12 mouse cellular contexts compared by ENCODE assay signal in the genomic region with DNA sequence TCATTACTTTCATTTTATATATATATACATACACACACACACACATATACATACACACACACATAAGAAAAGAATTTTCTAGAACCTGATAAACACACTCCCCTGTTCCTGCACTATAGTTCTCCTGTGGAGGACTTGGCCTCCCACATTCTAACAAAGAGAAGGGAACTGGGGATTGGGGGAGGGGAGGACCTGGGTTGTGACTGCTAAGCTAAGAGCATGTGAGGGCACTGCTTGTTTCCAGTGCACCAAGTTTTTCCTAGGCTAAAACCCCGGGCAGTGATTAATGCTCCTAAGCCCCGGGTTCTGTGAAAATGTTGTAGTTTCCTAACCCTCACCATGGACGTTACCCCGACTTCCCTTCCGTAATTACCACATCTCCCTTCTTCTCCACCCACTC. TPM values are rescaled to one million over a fixed set of nuclear protein-coding genes. Genes with fewer than 3 reads are reported as not detected.
DNase-seq lines count a peak whose midpoint lies in the region; ATAC-seq and TF ChIP-seq lines count a peak whose summit lies in the region.
"Had no signal": no experiment of that assay in that cellular context is flagged by ENCODE, and none has a peak within 500 bp of the region (broad histone marks: within the 10 kb centered on the region; RNA-seq: fewer than 3 reads in every experiment).

No protein-coding gene starts in this region.

- no peaks in the 10 kb centered on the region for H3K27me3 ChIP-seq in heart, embryonic 13.5 days (replicated peaks)
- no peaks in the 10 kb centered on the region for H3K27me3 ChIP-seq in G1E (ENCODE audit: insufficient read depth, low read length)
- H3K27me3 ChIP-seq in embryonic facial prominence, embryonic 15.5 days = no peaks in the 10 kb centered on the region
- no peaks in the 10 kb centered on the region for H3K27me3 ChIP-seq in liver, embryonic 15.5 days

- H3K4me3 ChIP-seq in heart, embryonic 13.5 days = peak overlapping the region; percentile 72; the same call in 1 of the 2 replicates
- H3K4me3 ChIP-seq in G1E (ENCODE audit: low read depth, low read length) = peak overlapping the region; percentile 100
- H3K4me3 ChIP-seq in embryonic facial prominence, embryonic 15.5 days (replicated peaks) = 0 out of 2 replicates have a peak overlapping the region, but pooled peaks have one; percentile 3
- H3K4me3 ChIP-seq in liver, embryonic 15.5 days (replicated peaks) = peak overlapping the region; percentile 100

- peaks cover 23% of the 10 kb centered on the region for H3K36me3 ChIP-seq in heart, embryonic 13.5 days
- H3K36me3 ChIP-seq in G1E (replicated peaks) = peaks cover 30% of the 10 kb centered on the region
- H3K36me3 ChIP-seq in embryonic facial prominence, embryonic 15.5 days = peaks cover 21% of the 10 kb centered on the region
- peaks cover 33% of the 10 kb centered on the region for H3K36me3 ChIP-seq in liver, embryonic 15.5 days (replicated peaks)

- 0 out of 2 replicates have a peak, but pooled peaks cover 6% of the 10 kb centered on the region for H3K9me3 ChIP-seq in heart, embryonic 13.5 days
- no peaks in the 10 kb centered on the region for H3K9me3 ChIP-seq in G1E (replicated peaks)
- H3K9me3 ChIP-seq in embryonic facial prominence, embryonic 15.5 days (replicated peaks) = no peaks in the 10 kb centered on the region
- H3K9me3 ChIP-seq in liver, embryonic 15.5 days (replicated peaks) = 0 out of 2 replicates have a peak, but pooled peaks cover 4% of the 10 kb centered on the region

- no peak overlapping the region for H3K27ac ChIP-seq in heart, embryonic 13.5 days (replicated peaks)
- no peak overlapping the region for H3K27ac ChIP-seq in embryonic facial prominence, embryonic 15.5 days (replicated peaks)
- peak overlapping the region; percentile 61 for H3K27ac ChIP-seq in liver, embryonic 15.5 days (replicated peaks)

- peak overlapping the region; percentile 47; the same call in 1 of the 2 replicates for H3K9ac ChIP-seq in heart, embryonic 13.5 days
- no peak overlapping the region for H3K9ac ChIP-seq in embryonic facial prominence, embryonic 15.5 days
- peak overlapping the region; percentile 93; the same call in 1 of the 2 replicates for H3K9ac ChIP-seq in liver, embryonic 15.5 days

- TF ChIP-seq CTCF in G1E (IDR thresholded peaks at IDR 0.05; ENCODE audit: low read depth, low read length) = no peak

- DNase-seq in heart, postnatal 25 days (ENCODE audit: low spot score) = no peak
- DNase-seq in G1E (ENCODE audit: low spot score) = peak; percentile 12
- no peak for DNase-seq in left cerebral cortex, adult 11 months (ENCODE audit: low spot score)
- DNase-seq in frontal cortex, adult 2 months (ENCODE audit: extremely low spot score in 1 of 2, low spot score in 1 of 2) = no peak
- DNase-seq in gastrocnemius, postnatal 4 days (ENCODE audit: low spot score in 2 of 2) = no peak
- DNase-seq: cerebellum, adult 11-12 months; gastrocnemius, postnatal 36 days; thymus, postnatal 4 days had no signal

- ATAC-seq in heart, embryonic 13.5 days (ENCODE audit: extremely low read depth, insufficient number of reproducible peaks, low FRiP score, low TSS enrichment) = no peak
- ATAC-seq in G1E (ENCODE audit: extremely low read depth, insufficient number of reproducible peaks, low FRiP score, poor library complexity, severe bottlenecking) = no peak
- ATAC-seq in embryonic facial prominence, embryonic 15.5 days (ENCODE audit: insufficient number of reproducible peaks, low FRiP score, low TSS enrichment, low read depth) = no peak
- ATAC-seq in liver, embryonic 15.5 days (ENCODE audit: insufficient read depth) = no peak

- intact Hi-C loops in heart, postnatal 25 days (cut with DNase I) = no loop called here

- H3K4me1 ChIP-seq in heart, embryonic 13.5 days = peaks cover 19% of the 10 kb centered on the region
- peaks cover 47% of the 10 kb centered on the region for H3K4me1 ChIP-seq in G1E (ENCODE audit: insufficient read depth, low read depth, low read length)
- peaks cover 14% of the 10 kb centered on the region for H3K4me1 ChIP-seq in embryonic facial prominence, embryonic 15.5 days
- H3K4me1 ChIP-seq in liver, embryonic 15.5 days (replicated peaks) = peaks cover 33% of the 10 kb centered on the region

- WGBS in heart, embryonic 13.5 days = 88% methylated on average over 5 of the region's 5 CpGs
- WGBS in embryonic facial prominence, embryonic 15.5 days = 76% methylated on average over 5 of the region's 5 CpGs
- 55% methylated on average over 5 of the region's 5 CpGs for WGBS in liver, embryonic 15.5 days (ENCODE audit: insufficient replicate concordance)

- peak overlapping the region; percentile 84 for H3K4me2 ChIP-seq in heart, embryonic 13.5 days
- no peak overlapping the region for H3K4me2 ChIP-seq in embryonic facial prominence, embryonic 15.5 days (replicated peaks)
- H3K4me2 ChIP-seq in liver, embryonic 15.5 days = peak overlapping the region; percentile 74
- H3K4me2 ChIP-seq: midbrain, embryonic 11.5 days had no signal

RNA-seq across cellular contexts. Expression of a gene that starts 2.4 kb away (rescaled TPM):
- polyA plus RNA-seq in heart, embryonic 13.5 days (2015; fragmentation: Nextera tagmentation; extraction: Ambion mirVana) = 135 and 136 TPM in 2 replicates
- 100 to 1,000 TPM; 136 to 153 TPM for total RNA-seq in heart, postnatal 25 days (2021)
- total RNA-seq in G1E (2014; fragmentation: Nextera tagmentation) (113 and 124 TPM in 2 replicates), G1E (2017) (233 and 247 TPM in 2 replicates)
- polyA plus RNA-seq in G1E (2012) = 50.0 and 51.0 TPM in 2 replicates
- 138 and 143 TPM in 2 replicates for polyA plus RNA-seq in embryonic facial prominence, embryonic 15.5 days (2015; fragmentation: Nextera tagmentation; extraction: Ambion mirVana)
- 155 and 157 TPM in 2 replicates for polyA plus RNA-seq in liver, embryonic 15.5 days (2015; fragmentation: Nextera tagmentation; extraction: Ambion mirVana)
- 566 and 574 TPM in 2 replicates for polyA plus RNA-seq in frontal cortex, adult 2 months (2012; rRNA removed)
- total RNA-seq in gastrocnemius, postnatal 4 days (2021) = 100 to 1,000 TPM; 122 to 133 TPM

RNA-seq across cellular contexts. Expression of a gene that starts 15.9 kb away (rescaled TPM):
- 26.5 and 27.1 TPM in 2 replicates for polyA plus RNA-seq in heart, embryonic 13.5 days (2015; fragmentation: Nextera tagmentation; extraction: Ambion mirVana)
- 10 to 100 TPM; 77.0 to 87.7 TPM for total RNA-seq in heart, postnatal 25 days (2021)
- total RNA-seq in G1E (2014; fragmentation: Nextera tagmentation) (85.0 and 85.7 TPM in 2 replicates), G1E (2017) (31.0 and 37.0 TPM in 2 replicates)
- polyA plus RNA-seq in G1E (2012) = 450 and 524 TPM in 2 replicates
- 27.0 and 30.2 TPM in 2 replicates for polyA plus RNA-seq in embryonic facial prominence, embryonic 15.5 days (2015; fragmentation: Nextera tagmentation; extraction: Ambion mirVana)
- polyA plus RNA-seq in liver, embryonic 15.5 days (2015; fragmentation: Nextera tagmentation; extraction: Ambion mirVana) = 34.3 and 34.4 TPM in 2 replicates
- polyA plus RNA-seq in frontal cortex, adult 2 months (2012; rRNA removed) = 22.3 and 23.8 TPM in 2 replicates
- 10 to 100 TPM; 39.1 to 43.3 TPM for total RNA-seq in gastrocnemius, postnatal 4 days (2021)

RNA-seq across cellular contexts. Expression of a gene that starts 46.8 kb away (rescaled TPM):
- 0.10 TPM in 1 of 2 replicates, not detected in the other for polyA plus RNA-seq in heart, embryonic 13.5 days (2015; fragmentation: Nextera tagmentation; extraction: Ambion mirVana)
- total RNA-seq in heart, postnatal 25 days (2021) = under 1 TPM in 1 of 2 experiments, not detected in 1; 0.17 TPM
- total RNA-seq in G1E (2014; fragmentation: Nextera tagmentation) (not detected in 2 replicates), G1E (2017) (0.05 and 0.12 TPM in 2 replicates)
- polyA plus RNA-seq in G1E (2012) = 0.06 TPM in 1 of 2 replicates, not detected in the other
- polyA plus RNA-seq in embryonic facial prominence, embryonic 15.5 days (2015; fragmentation: Nextera tagmentation; extraction: Ambion mirVana) = 0.73 and 0.89 TPM in 2 replicates
- 0.07 and 0.09 TPM in 2 replicates for polyA plus RNA-seq in liver, embryonic 15.5 days (2015; fragmentation: Nextera tagmentation; extraction: Ambion mirVana)
- 123 and 130 TPM in 2 replicates for polyA plus RNA-seq in frontal cortex, adult 2 months (2012; rRNA removed)
- under 1 TPM; 0.44 to 0.64 TPM for total RNA-seq in gastrocnemius, postnatal 4 days (2021)
- total RNA-seq: gastrocnemius, postnatal 36 days had no signal

Comparison
In these comparisons a context has a peak if more than half of its experiments do, and no peak if none do; other contexts are left out.
1. H3K4me3 ChIP-seq: peak in every context shown above with its lines; median percentile 100 in G1E; 100 in liver, embryonic 15.5 days; 72 in heart, embryonic 13.5 days; 3 in embryonic facial prominence, embryonic 15.5 days.
2. RNA of a gene that starts 15.9 kb away (polyA plus RNA-seq): 450 to 524 TPM in G1E; 34.3 to 34.4 TPM in liver, embryonic 15.5 days, 27.0 to 30.2 TPM in embryonic facial prominence, embryonic 15.5 days, 26.5 to 27.1 TPM in heart, embryonic 13.5 days and 22.3 to 23.8 TPM in frontal cortex, adult 2 months; every median in the first group is over 10 times any median in the second.
3. RNA of a gene that starts 46.8 kb away (polyA plus RNA-seq): 123 to 130 TPM in frontal cortex, adult 2 months; 0.73 to 0.89 TPM in embryonic facial prominence, embryonic 15.5 days, 0.07 to 0.09 TPM in liver, embryonic 15.5 days, 0.10 TPM in heart, embryonic 13.5 days and 0.06 TPM in G1E; every median in the first group is over 10 times any median in the second.